In the genomic region with DNA sequence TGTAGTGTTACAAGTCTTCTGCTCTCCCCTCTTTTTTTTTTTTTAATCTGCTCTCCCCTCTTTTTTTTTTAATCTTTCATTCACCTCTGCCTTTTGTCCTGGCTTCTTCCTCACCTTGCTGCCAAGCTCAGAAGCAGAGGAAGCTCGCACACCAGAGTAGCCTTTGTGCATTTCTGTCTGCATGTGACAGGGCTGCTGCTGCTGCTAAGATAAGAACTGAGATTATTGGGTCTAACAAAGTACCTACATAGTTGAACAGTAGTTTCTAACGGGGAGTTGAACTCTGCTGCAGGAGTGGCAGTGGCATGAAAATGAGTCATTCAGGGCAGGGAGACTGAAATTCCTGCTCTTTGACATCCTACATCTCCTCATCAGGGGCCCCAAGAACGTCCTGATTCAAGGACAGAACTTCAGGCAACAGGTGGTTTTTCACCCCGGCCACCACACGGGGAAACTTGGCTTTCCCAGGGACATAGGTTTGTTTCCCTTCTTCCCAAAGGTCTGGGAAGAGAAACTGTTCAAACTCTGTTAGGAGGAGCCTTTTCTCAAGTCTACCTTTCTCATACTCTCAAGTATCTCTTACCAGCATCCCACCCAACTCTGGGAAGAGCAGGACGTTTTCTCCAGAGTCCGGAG, we compare ENCODE assay signal across 8 mouse cellular contexts. TPM values are rescaled to one million over a fixed set of nuclear protein-coding genes. Genes with fewer than 3 reads are reported as not detected.
DNase-seq lines count a peak whose midpoint lies in the region; ATAC-seq and TF ChIP-seq lines count a peak whose summit lies in the region.

No protein-coding gene starts in this region.

- H3K4me3 ChIP-seq in testis, adult 2 months (ENCODE audit: control insufficient read depth, low read depth, low read length): peak overlapping the region; percentile 88
- H3K4me3 ChIP-seq in hindbrain, embryonic 15.5 days: peak overlapping the region; percentile 93

- peak overlapping the region; percentile 95 for H3K9ac ChIP-seq in hindbrain, embryonic 15.5 days

- no peak for ATAC-seq in CD4-positive, CD25-positive, alpha-beta regulatory T cell, adult 4 months
- ATAC-seq in hindbrain, embryonic 15.5 days (ENCODE audit: low FRiP score, low read depth): no peak

- H3K36me3 ChIP-seq in testis, adult 2 months (ENCODE audit: control insufficient read depth, insufficient read depth, low read length): no peaks in the 10 kb centered on the region
- H3K36me3 ChIP-seq in hindbrain, embryonic 15.5 days: no peaks in the 10 kb centered on the region

- H3K9me3 ChIP-seq in hindbrain, embryonic 15.5 days: no peaks in the 10 kb centered on the region

- 6% methylated on average over 7 of the region's 7 CpGs for WGBS in hindbrain, embryonic 15.5 days

- H3K4me2 ChIP-seq in hindbrain, embryonic 15.5 days: peak overlapping the region; percentile 84

- DNase-seq in CD4-positive, CD25-positive, alpha-beta regulatory T cell, adult 2 months (ENCODE audit: low read depth, low spot score): peak; percentile 27
- no peak for DNase-seq in testis, postnatal 10 days (ENCODE audit: low spot score)
- peak; percentile 39 for DNase-seq in naive thymus-derived CD4-positive, alpha-beta T cell, adult 2 months (ENCODE audit: low read depth)
- DNase-seq in gastrocnemius, postnatal 25 days: no peak
- no peak for DNase-seq in right cerebral cortex, postnatal 14 days

- peak overlapping the region; percentile 5 for H3K27ac ChIP-seq in testis, adult 2 months (ENCODE audit: control insufficient read depth, insufficient read depth, low read depth, low read length)
- peak overlapping the region; percentile 100 for H3K27ac ChIP-seq in hindbrain, embryonic 15.5 days (replicated peaks)

- H3K4me1 ChIP-seq in testis, adult 2 months (ENCODE audit: control insufficient read depth, insufficient read depth, low read length): peaks cover 15% of the 10 kb centered on the region
- H3K4me1 ChIP-seq in hindbrain, embryonic 15.5 days (replicated peaks): peaks cover 27% of the 10 kb centered on the region

- no peaks in the 10 kb centered on the region for H3K27me3 ChIP-seq in testis, adult 2 months (ENCODE audit: control insufficient read depth, insufficient read depth, low read length)
- H3K27me3 ChIP-seq in hindbrain, embryonic 15.5 days: no peaks in the 10 kb centered on the region

- TF ChIP-seq POLR2A in testis, adult 2 months (IDR thresholded peaks at IDR 0.05; ENCODE audit: control insufficient read depth, low read depth, low read length): no peak

- TF ChIP-seq CTCF in testis, adult 2 months (IDR thresholded peaks at IDR 0.05; ENCODE audit: control insufficient read depth, insufficient read depth, insufficient replicate concordance, low read depth, low read length): no peak

RNA-seq across cellular contexts. Expression of gene Kat6b, which starts 17.2 kb away (rescaled TPM):
- polyA plus RNA-seq in CD4-positive, CD25-positive, alpha-beta regulatory T cell, adult 4 months (2017; shearing (Covaris generic)): 10 to 100 TPM; 17.1 to 18.3 TPM
- polyA plus RNA-seq in testis, adult 2 months (2012; rRNA removed): 6.6 and 7.6 TPM in 2 replicates
- polyA plus RNA-seq in hindbrain, embryonic 15.5 days (2015; fragmentation: Nextera tagmentation; extraction: Ambion mirVana): 17.5 and 17.6 TPM in 2 replicates
- 10 to 100 TPM; 18.4 to 18.5 TPM for total RNA-seq in gastrocnemius, postnatal 25 days (2021)

Comparison
In these comparisons a context has a peak if more than half of its experiments do, and no peak if none do; other contexts are left out.
1. DNase-seq: peak in CD4-positive, CD25-positive, alpha-beta regulatory T cell, adult 2 months (single experiment) and naive thymus-derived CD4-positive, alpha-beta T cell, adult 2 months (single experiment); none in testis, postnatal 10 days (single experiment), gastrocnemius, postnatal 25 days (single experiment) and right cerebral cortex, postnatal 14 days (single experiment).